Mouse (Mus musculus) heart, adult 2 months (tissue): ENCODE results near the gene Sp3.

Source experiments
- CTCF ChIP-seq: fragments of 200-600 bp; IDR thresholded peaks from 2 replicates; pipeline ENCODE4 v1.8.1; 2022; ENCODE audit warnings: antibody characterized with exemption, mild to moderate bottlenecking, moderate library complexity
- EP300 ChIP-seq: fragments of 200-500 bp; IDR thresholded peaks from 2 replicates; pipeline ENCODE4 v1.6.1; 2011; ENCODE audit warnings: low read depth, low read length, control low read depth; ENCODE audit not compliant: insufficient read depth
- POLR2A ChIP-seq: fragments of 200-500 bp; IDR thresholded peaks from 2 replicates; pipeline ENCODE4 v1.6.1; 2011; ENCODE audit warnings: mild to moderate bottlenecking, low read depth, low read length, control low read depth; ENCODE audit not compliant: insufficient read depth

GRCm38 (mm10) chr2:72935937-72936336, 44.3 kb downstream of the Sp3 start:
- TF ChIP-seq POLR2A = no peak
- TF ChIP-seq EP300 = no peak
- TF ChIP-seq CTCF = no peak
